Mouse (Mus musculus) limb, embryonic 15.5 days (tissue): ENCODE data around the gene Gm3739. TPM values are rescaled to one million over a fixed set of nuclear protein-coding genes. Genes with fewer than 3 reads are reported as not detected.
"Not testable (repeated sequence)": the region's sequence is repeated elsewhere in the genome, so short reads cannot be mapped to it uniquely, and the experiment has no call there.

Experiments
- ATAC-seq: fragments of 200-750 bp; cut with Nextera tagmentation; 2 replicates; pipeline ENCODE4 v1.8.0; 2017; ENCODE audit warnings: low read depth, moderate TSS enrichment; ENCODE audit not compliant: insufficient number of reproducible peaks, low FRiP score, low TSS enrichment
- H3K27ac ChIP-seq: fragments of 300-500 bp; sonication (generic); 2 replicates; pipeline ENCODE4 v1.5.1; 2015; ENCODE audit warnings: moderate library complexity, mild to moderate bottlenecking, inconsistent platforms
- H3K27me3 ChIP-seq: fragments of 300-500 bp; sonication (generic); 2 replicates; pipeline ENCODE4 v1.6.1; 2015; ENCODE audit warnings: inconsistent platforms
- H3K36me3 ChIP-seq: fragments of 300-500 bp; sonication (generic); 2 replicates; pipeline ENCODE4 v1.6.1; 2015; ENCODE audit warnings: inconsistent platforms
- H3K4me1 ChIP-seq: fragments of 300-500 bp; sonication (generic); 2 replicates; pipeline ENCODE4 v1.6.1; 2015; ENCODE audit warnings: inconsistent platforms
- H3K4me2 ChIP-seq: fragments of 300-500 bp; sonication (generic); 2 replicates; pipeline ENCODE4 v1.6.1; 2015; ENCODE audit warnings: mild to moderate bottlenecking, inconsistent platforms
- H3K4me3 ChIP-seq: fragments of 300-500 bp; sonication (generic); 2 replicates; pipeline ENCODE4 v1.5.1; 2015; ENCODE audit warnings: mild to moderate bottlenecking, inconsistent platforms
- H3K9ac ChIP-seq: fragments of 300-500 bp; sonication (generic); 2 replicates; pipeline ENCODE4 v1.6.1; 2015; ENCODE audit warnings: inconsistent platforms
- H3K9me3 ChIP-seq: fragments of 300-500 bp; sonication (generic); 2 replicates; pipeline ENCODE4 v1.6.1; 2016; ENCODE audit warnings: inconsistent platforms
- WGBS: fragments of 180-500 bp; shearing (Covaris S2); methylation state at CpG from one replicate; pipeline ENCODE4 v1.1.7; 2015; 5-methylcytosine and 5-hydroxymethylcytosine counted together
- polyA plus RNA-seq: library from polyadenylated mRNA; unstranded; fragments of >200 nt; fragmentation: Nextera tagmentation; extraction: Ambion mirVana; gene quantifications from 2 replicates; pipeline ENCODE4 v1.2.1, GENCODE M21; 2015

The Gm3739 gene
- polyA plus RNA-seq, result 0.10 and 0.59 TPM in 2 replicates

DNA sequence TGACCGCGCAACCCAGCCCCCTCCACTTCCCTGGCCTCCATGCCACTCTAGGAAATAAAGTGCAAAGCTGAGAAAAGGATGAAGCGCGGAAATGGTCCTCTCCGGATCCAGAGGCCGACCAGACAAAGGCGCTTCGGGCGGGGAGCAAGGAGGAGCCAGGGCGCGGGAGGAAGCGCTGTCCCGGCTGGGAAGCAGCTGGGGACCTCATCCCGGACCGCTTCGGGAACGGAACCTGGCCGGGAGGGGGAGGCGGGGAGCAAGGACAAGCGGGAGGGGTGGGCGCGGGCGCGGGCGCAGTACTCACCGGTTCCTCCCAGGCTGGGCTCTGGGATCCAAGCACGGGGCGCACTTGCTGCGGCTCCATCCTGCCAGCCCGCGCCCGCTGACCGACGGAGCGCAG is at the start of gene Gm3739:
TSS of gene Gm3739 (minus strand) at position 389 of the 400 bp plus-strand sequence.
- Histone ChIP-seq H3K4me2 (peak within 1 kb of the TSS; percentile 78), H3K4me3 (peak within 1 kb of the TSS; percentile 41), H3K9ac (peak within 1 kb of the TSS; percentile 26; the same call in 1 of the 2 replicates)
- not testable (repeated sequence) for H3K4me1 ChIP-seq, H3K36me3 ChIP-seq, H3K9me3 ChIP-seq, H3K27me3 ChIP-seq, H3K27ac ChIP-seq, ATAC-seq
- WGBS, result 0% methylated on average over 6 of the region's 35 CpGs

DNA sequence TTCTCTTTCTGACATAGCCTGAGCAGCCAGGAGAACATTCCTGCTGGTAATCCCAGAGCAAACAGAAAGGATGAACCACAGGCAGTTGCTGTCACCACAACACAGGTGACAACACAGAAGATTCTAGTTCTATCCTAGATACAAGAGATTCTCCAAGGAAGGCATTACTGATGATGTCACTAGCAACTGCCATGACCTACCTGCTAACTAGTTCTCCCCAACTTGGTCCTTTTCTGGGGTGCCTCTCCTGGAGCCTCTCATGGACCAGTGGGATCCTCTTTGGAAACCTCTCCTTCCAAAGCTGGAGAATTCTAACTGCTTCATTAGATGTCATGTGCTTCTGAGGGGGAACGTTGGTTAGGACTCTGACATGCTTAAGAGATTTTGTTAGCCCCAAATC is 17.4 kb upstream of the Gm3739 start, which contains the start of gene Gm5797:
TSS of gene Gm5797 (minus strand) at position 101 of the 400 bp plus-strand sequence.
- H3K4me1 ChIP-seq, H3K9me3 ChIP-seq, H3K9ac ChIP-seq, H3K4me2 ChIP-seq, H3K4me3 ChIP-seq, H3K27ac ChIP-seq, ATAC-seq, H3K36me3 ChIP-seq, H3K27me3 ChIP-seq: not testable (repeated sequence)
- WGBS, result no CpG with 5 or more reads among the region's 1 CpGs

DNA sequence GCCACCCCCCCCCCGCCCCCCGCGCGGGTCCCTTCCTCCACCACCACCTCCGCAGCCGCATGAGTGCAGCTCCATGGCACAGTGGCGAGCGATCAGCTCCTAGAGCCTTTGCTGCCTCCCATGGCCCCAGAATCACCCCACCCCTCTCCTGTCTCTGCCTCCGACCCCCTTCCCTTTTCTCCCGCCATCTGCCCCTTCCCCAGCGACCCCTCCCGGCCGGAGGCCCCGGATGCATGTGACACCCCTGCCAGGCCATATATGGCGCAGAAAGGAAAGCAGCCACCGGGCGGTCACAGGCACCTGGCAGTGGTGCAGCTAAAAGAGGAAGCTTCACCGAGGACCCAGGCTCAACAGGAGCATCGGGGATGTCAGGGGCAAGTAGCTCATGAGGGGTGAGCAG is 244 bp upstream of the Gm3739 start:
- H3K4me3 ChIP-seq, result peak overlapping the region; percentile 41
- H3K27ac ChIP-seq, result not testable (repeated sequence)
- 0% methylated on average over 18 of the region's 19 CpGs for WGBS

DNA sequence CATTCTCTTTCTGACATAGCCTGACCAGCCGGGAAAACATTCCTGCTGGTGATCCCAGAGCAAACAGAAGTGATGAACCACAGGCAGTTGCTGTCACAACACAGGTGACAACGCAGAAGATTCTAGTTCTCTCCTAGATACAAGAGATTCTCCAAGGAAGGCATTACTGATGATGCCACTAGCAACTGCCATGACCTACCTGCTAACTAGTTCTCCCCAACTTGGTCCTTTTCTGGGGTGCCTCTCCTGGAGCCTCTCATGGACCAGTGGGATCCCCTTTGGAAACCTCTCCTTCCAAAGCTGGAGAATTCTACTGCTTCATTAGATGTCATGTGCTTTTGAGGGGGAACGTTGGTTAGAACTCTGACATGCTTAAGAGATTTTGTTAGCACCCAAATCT is 50.2 kb downstream of the Gm3739 start, which contains the start of gene Gm3727:
TSS of gene Gm3727 (minus strand) at position 101 of the 400 bp plus-strand sequence.
- H3K4me2 ChIP-seq, H3K27ac ChIP-seq, H3K36me3 ChIP-seq, ATAC-seq, H3K9ac ChIP-seq, H3K4me3 ChIP-seq, H3K9me3 ChIP-seq, H3K4me1 ChIP-seq, H3K27me3 ChIP-seq: not testable (repeated sequence)
- WGBS, result 71% methylated on average over 3 of the region's 3 CpGs

More for the DNA sequence above, 244 bp upstream of the Gm3739 start:
- not testable (repeated sequence) for ATAC-seq, H3K27me3 ChIP-seq, H3K9me3 ChIP-seq, H3K36me3 ChIP-seq, H3K4me1 ChIP-seq
- H3K9ac ChIP-seq, result peak overlapping the region; percentile 26; the same call in 1 of the 2 replicates
- H3K4me2 ChIP-seq, result peak overlapping the region; percentile 78

Other genes starting within 250 kb of the Gm3739 start
- 0.52 and 0.73 TPM in 2 replicates for gene Gm3696, start 214.4 kb downstream of the Gm3739 start, polyA plus RNA-seq
- gene Gm6676, start 189.6 kb downstream of the Gm3739 start, polyA plus RNA-seq, result not detected in 2 replicates
- 5.3 and 5.6 TPM in 2 replicates for gene Gm3512, start 140.5 kb downstream of the Gm3739 start, polyA plus RNA-seq
- gene Gm16434, start 120.5 kb downstream of the Gm3739 start, polyA plus RNA-seq, result not detected in 2 replicates
- gene Gm3727, start 50.3 kb downstream of the Gm3739 start, polyA plus RNA-seq, result not detected in 2 replicates
- not detected in 2 replicates for gene Gm5797, start 17.3 kb upstream of the Gm3739 start, polyA plus RNA-seq
- gene Gm8374, start 50.1 kb upstream of the Gm3739 start, polyA plus RNA-seq, result not detected in 2 replicates
- gene Gm3755, start 135.9 kb upstream of the Gm3739 start, polyA plus RNA-seq, result 0.12 TPM in 1 of 2 replicates, not detected in the other
- 0.40 and 0.55 TPM in 2 replicates for gene Gm3752, start 168.7 kb upstream of the Gm3739 start, polyA plus RNA-seq